Mouse (Mus musculus) layer of hippocampus, adult 8-10 months (tissue): ENCODE measurements around the gene Mybpc3. TPM values are rescaled to one million over a fixed set of nuclear protein-coding genes. Genes with fewer than 3 reads are reported as not detected.
A peak's percentile ranks its signal among the peaks of the same experiment; 100 is the strongest.

ENCODE experiments used
- DNase-seq, 2 experiments: peaks; one replicate each; pipeline ENCODE4 v3.0.0; 2022; ENCODE audit warnings: low spot score in 2 of 2
- total RNA-seq, 4 experiments: library from RNA; stranded (reverse); gene quantifications; 2 replicates each; pipeline ENCODE4 v1.2.4; 2022

The Mybpc3 gene
- total RNA-seq, result under 1 TPM; 0.09 to 0.22 (median 0.16) TPM

- no peak for DNase-seq
Measured at GRCm38 (mm10) chr2:91117585-91118275, at the start of gene Mybpc3. Gene Mybpc3 (plus strand): TSS chr2:91118144.

- no peak for DNase-seq
Measured at GRCm38 (mm10) chr2:91068162-91068871, 49.6 kb upstream of the Mybpc3 start.

GRCm38 (mm10) chr2:91068872-91069165, 49.1 kb upstream of the Mybpc3 start:
- DNase-seq, result no peak

GRCm38 (mm10) chr2:91069306-91070000, 48.5 kb upstream of the Mybpc3 start:
- DNase-seq, result no peak

- DNase-seq, result peak; percentile 96 to 97
Measured at GRCm38 (mm10) chr2:91070076-91070800, 47.7 kb upstream of the Mybpc3 start, which contains the start of gene Slc39a13. Gene Slc39a13 (minus strand): TSS chr2:91070417.

- DNase-seq, result no peak
Measured at GRCm38 (mm10) chr2:91071059-91071458, 46.9 kb upstream of the Mybpc3 start.

- no peak for DNase-seq
Measured at GRCm38 (mm10) chr2:91072092-91072491, 45.9 kb upstream of the Mybpc3 start.

- no peak for DNase-seq
Measured at GRCm38 (mm10) chr2:91077957-91078313, 40.0 kb upstream of the Mybpc3 start.

GRCm38 (mm10) chr2:91078314-91079025, 39.5 kb upstream of the Mybpc3 start:
- DNase-seq, result no peak

- no peak for DNase-seq
Measured at GRCm38 (mm10) chr2:91079026-91079384, 38.9 kb upstream of the Mybpc3 start.

GRCm38 (mm10) chr2:91080784-91081513, 37.0 kb upstream of the Mybpc3 start:
- DNase-seq, result no peak

- DNase-seq, result no peak
Measured at GRCm38 (mm10) chr2:91081775-91082695, 35.9 kb upstream of the Mybpc3 start, which contains the start of gene Spi1. Gene Spi1 (plus strand): TSS chr2:91082390.

GRCm38 (mm10) chr2:91082844-91083243, 35.1 kb upstream of the Mybpc3 start:
- DNase-seq, result no peak

- no peak for DNase-seq
Measured at GRCm38 (mm10) chr2:91083366-91083940, 34.5 kb upstream of the Mybpc3 start.

- DNase-seq, result no peak
Measured at GRCm38 (mm10) chr2:91084179-91084820, 33.6 kb upstream of the Mybpc3 start.

GRCm38 (mm10) chr2:91085494-91086391, 32.2 kb upstream of the Mybpc3 start:
- DNase-seq, result no peak
